Mouse (Mus musculus) gastrocnemius, adult 18-20 months (tissue): ENCODE results near the gene Frmd6. TPM values are rescaled to one million over a fixed set of nuclear protein-coding genes. Genes with fewer than 3 reads are reported as not detected.

Experiments used
- total RNA-seq, 2 experiments: library from RNA; stranded (reverse); gene quantifications; 2 replicates each; pipeline ENCODE4 v1.2.3; 2021

The Frmd6 gene
- total RNA-seq, 2 experiments from 2014 or later, result 10.2 to 18.8 TPM

Other genes starting within 250 kb of the Frmd6 start
- 100 to 1,000 TPM in 1 of 2 experiments, 10 to 100 TPM in 1; 93.2 to 103 TPM for gene Actr10, start 112.3 kb downstream of the Frmd6 start, total RNA-seq
- gene Psma3, start 149.1 kb downstream of the Frmd6 start, total RNA-seq, result 100 to 1,000 TPM; 267 to 285 TPM
- gene Arid4a, start 190.5 kb downstream of the Frmd6 start, total RNA-seq, result 1 to 10 TPM; 8.9 to 9.0 TPM